ENCODE assay signal across 8 mouse cellular contexts in the genomic region with DNA sequence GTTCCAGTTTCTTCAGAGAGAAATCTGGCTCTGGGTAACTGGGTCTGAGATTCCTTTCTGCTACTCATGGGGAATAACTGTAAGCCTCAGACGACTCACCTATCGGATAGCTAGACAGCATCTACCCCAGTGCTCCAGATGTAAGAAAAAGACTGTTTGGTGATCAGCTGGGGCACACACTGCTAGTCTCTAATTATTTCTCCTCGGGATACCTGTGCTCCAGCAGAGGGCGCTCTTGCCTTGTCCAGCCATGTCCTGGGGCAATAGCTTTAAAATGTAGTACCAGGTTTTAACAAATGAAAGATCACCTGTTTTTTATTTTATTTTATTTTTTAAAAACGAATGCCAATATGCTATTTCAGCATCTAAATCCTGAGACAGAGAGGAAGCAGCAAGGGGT. TPM values are rescaled to one million over a fixed set of nuclear protein-coding genes. Genes with fewer than 3 reads are reported as not detected.
DNase-seq lines count a peak whose midpoint lies in the region; ATAC-seq and TF ChIP-seq lines count a peak whose summit lies in the region.

No protein-coding gene starts in this region.

- H3K4me2 ChIP-seq in kidney, postnatal 0 days (ENCODE audit: low read length) = no peak overlapping the region
- no peak overlapping the region for H3K4me2 ChIP-seq in liver, embryonic 14.5 days (ENCODE audit: low read depth)

- WGBS in kidney, postnatal 0 days = 7% methylated on average over 5 of the region's 5 CpGs
- 3% methylated on average over 5 of the region's 5 CpGs for WGBS in liver, embryonic 14.5 days (ENCODE audit: insufficient replicate concordance)

- H3K4me3 ChIP-seq in kidney, postnatal 0 days (replicated peaks; ENCODE audit: low read depth, low read length) = no peak overlapping the region
- H3K4me3 ChIP-seq in liver, embryonic 14.5 days (ENCODE audit: insufficient read depth in 1 of 2, low read depth in 2 of 2, low read length in 2 of 2) = no peak overlapping the region

- no peak for TF ChIP-seq EP300 in liver, embryonic 14.5 days (IDR thresholded peaks at IDR 0.05; ENCODE audit: low read depth)

- no peaks in the 10 kb centered on the region; the same call in 1 of the 2 replicates for H3K4me1 ChIP-seq in kidney, postnatal 0 days (replicated peaks; ENCODE audit: insufficient read depth, low read length)
- peaks cover 7 to 8% of the 10 kb centered on the region in 2 experiments for H3K4me1 ChIP-seq in liver, embryonic 14.5 days (replicated peaks; ENCODE audit: control insufficient read depth in 2 of 2, insufficient read depth in 2 of 2, low read length in 1 of 2)

- H3K36me3 ChIP-seq in kidney, postnatal 0 days (ENCODE audit: insufficient read depth, low read length) = 0 out of 2 replicates have a peak, but pooled peaks cover 7% of the 10 kb centered on the region
- H3K36me3 ChIP-seq in liver, embryonic 14.5 days (replicated peaks; ENCODE audit: control insufficient read depth, insufficient read depth, low read depth) = no peaks in the 10 kb centered on the region

- no peak overlapping the region for H3K9ac ChIP-seq in kidney, postnatal 0 days (ENCODE audit: low read depth, low read length)
- no peak overlapping the region for H3K9ac ChIP-seq in liver, embryonic 14.5 days (replicated peaks)

- peak; percentile 95 for TF ChIP-seq CTCF in kidney, postnatal 0 days (IDR thresholded peaks at IDR 0.05; ENCODE audit: low read depth)
- peak; percentile 91 for TF ChIP-seq CTCF in liver, embryonic 14.5 days (IDR thresholded peaks at IDR 0.05; ENCODE audit: low read depth)

- no peaks in the 10 kb centered on the region for H3K9me3 ChIP-seq in kidney, postnatal 0 days (replicated peaks; ENCODE audit: low read length)
- H3K9me3 ChIP-seq in liver, embryonic 14.5 days (ENCODE audit: control insufficient read depth, low read length) = no peaks in the 10 kb centered on the region

- ATAC-seq in granulocyte monocyte progenitor cell, adult 5-6 weeks (replicated peaks; ENCODE audit: poor library complexity, severe bottlenecking) = peak; percentile 89
- ATAC-seq in kidney, postnatal 0 days (replicated peaks; ENCODE audit: low FRiP score, low read depth) = no peak
- ATAC-seq in liver, embryonic 14.5 days (ENCODE audit: insufficient read depth) = no peak

- DNase-seq in CD8-positive naive resting alpha-beta T cell, adult 2 months (ENCODE audit: low read depth in 2 of 2, low spot score in 2 of 2) = peak; percentile 72 to 75
- peak; percentile 90 for DNase-seq in adrenal gland, postnatal 10 days
- peak; percentile 72 for DNase-seq in embryo, embryonic 9.5 days (ENCODE audit: extremely low spot score)
- DNase-seq in kidney, postnatal 0 days (ENCODE audit: low spot score) = peak; percentile 88
- peak; percentile 47 to 53 (median 50) for DNase-seq in liver, embryonic 14.5 days (ENCODE audit: low read depth in 3 of 3, low spot score in 3 of 3)
- DNase-seq in ovary, postnatal 14 days (ENCODE audit: low spot score) = peak; percentile 83
- DNase-seq in thymus, postnatal 0 days (ENCODE audit: low spot score) = peak; percentile 82

- no peak overlapping the region for H3K27ac ChIP-seq in kidney, postnatal 0 days
- no peak overlapping the region for H3K27ac ChIP-seq in liver, embryonic 14.5 days

- H3K27me3 ChIP-seq in kidney, postnatal 0 days (ENCODE audit: insufficient read depth, low read length) = no peaks in the 10 kb centered on the region
- no peaks in the 10 kb centered on the region for H3K27me3 ChIP-seq in liver, embryonic 14.5 days (ENCODE audit: control insufficient read depth, insufficient read depth, low read length)

RNA-seq across cellular contexts. Expression of a gene that starts 22.0 kb away (rescaled TPM):
- total RNA-seq in adrenal gland, postnatal 10 days (2021) = 10 to 100 TPM; 58.6 to 77.1 TPM
- total RNA-seq in granulocyte monocyte progenitor cell, adult 5-6 weeks (2014; fragmentation: Nextera tagmentation) = 63.1 and 79.0 TPM in 2 replicates
- total RNA-seq in granulocyte monocyte progenitor cell, adult 5-6 weeks (2017) = 79.8 and 93.7 TPM in 2 replicates
- 12.3 and 12.4 TPM in 2 replicates for polyA plus RNA-seq in kidney, postnatal 0 days (2015; fragmentation: Nextera tagmentation; extraction: Ambion mirVana)
- polyA plus RNA-seq in liver, embryonic 14.5 days (2012; rRNA removed) = 6.1 and 7.9 TPM in 2 replicates
- polyA plus RNA-seq in liver, embryonic 14.5 days (2014; fragmentation: Nextera tagmentation; extraction: Ambion mirVana) = 1.9 and 2.6 TPM in 2 replicates
- 3.9 and 5.7 TPM in 2 replicates for polyA plus RNA-seq in thymus, postnatal 0 days (2015; fragmentation: Nextera tagmentation; extraction: Ambion mirVana)

RNA-seq across cellular contexts. Expression of a gene that starts 22.5 kb away (rescaled TPM):
- 100 to 1,000 TPM in 1 of 2 experiments, 10 to 100 TPM in 1; 59.3 to 169 TPM for total RNA-seq in adrenal gland, postnatal 10 days (2021)
- not detected in 2 replicates for total RNA-seq in granulocyte monocyte progenitor cell, adult 5-6 weeks (2014; fragmentation: Nextera tagmentation)
- not detected in 2 replicates for total RNA-seq in granulocyte monocyte progenitor cell, adult 5-6 weeks (2017)
- polyA plus RNA-seq in kidney, postnatal 0 days (2015; fragmentation: Nextera tagmentation; extraction: Ambion mirVana) = 0.13 and 0.24 TPM in 2 replicates
- polyA plus RNA-seq in liver, embryonic 14.5 days (2012; rRNA removed) = 3.2 and 5.3 TPM in 2 replicates
- 8.3 and 10.9 TPM in 2 replicates for polyA plus RNA-seq in liver, embryonic 14.5 days (2014; fragmentation: Nextera tagmentation; extraction: Ambion mirVana)
- 0.12 TPM in 2 replicates for polyA plus RNA-seq in thymus, postnatal 0 days (2015; fragmentation: Nextera tagmentation; extraction: Ambion mirVana)

RNA-seq across cellular contexts. Expression of a gene that starts 46.4 kb away (rescaled TPM):
- 10 to 100 TPM; 52.0 to 53.2 TPM for total RNA-seq in adrenal gland, postnatal 10 days (2021)
- total RNA-seq in granulocyte monocyte progenitor cell, adult 5-6 weeks (2014; fragmentation: Nextera tagmentation) = 21.3 and 32.5 TPM in 2 replicates
- 37.4 and 43.8 TPM in 2 replicates for total RNA-seq in granulocyte monocyte progenitor cell, adult 5-6 weeks (2017)
- 63.1 and 65.1 TPM in 2 replicates for polyA plus RNA-seq in kidney, postnatal 0 days (2015; fragmentation: Nextera tagmentation; extraction: Ambion mirVana)
- 34.5 and 48.1 TPM in 2 replicates for polyA plus RNA-seq in liver, embryonic 14.5 days (2012; rRNA removed)
- 73.8 and 74.8 TPM in 2 replicates for polyA plus RNA-seq in liver, embryonic 14.5 days (2014; fragmentation: Nextera tagmentation; extraction: Ambion mirVana)
- polyA plus RNA-seq in thymus, postnatal 0 days (2015; fragmentation: Nextera tagmentation; extraction: Ambion mirVana) = 53.9 and 56.6 TPM in 2 replicates
